Mouse (Mus musculus) hindbrain, postnatal 0 days (tissue): ENCODE results near the gene Vps37d. TPM values are rescaled to one million over a fixed set of nuclear protein-coding genes. Genes with fewer than 3 reads are reported as not detected.
A peak's percentile ranks its signal among the peaks of the same experiment; 100 is the strongest.
"Not testable (repeated sequence)": the region's sequence is repeated elsewhere in the genome, so short reads cannot be mapped to it uniquely, and the experiment has no call there.

ENCODE experiments used
- ATAC-seq: fragments of 200-750 bp; cut with Nextera tagmentation; 2 replicates; pipeline ENCODE4 v1.8.0; 2017; ENCODE audit warnings: mild to moderate bottlenecking, moderate TSS enrichment, moderate library complexity
- DNase-seq: peaks from one replicate; pipeline ENCODE4 v3.0.0-alpha.2; 2015; ENCODE audit warnings: low spot score
- H3K27ac ChIP-seq: fragments of 300-500 bp; sonication (generic); 2 replicates; pipeline ENCODE4 v1.5.1; 2014; ENCODE audit warnings: mild to moderate bottlenecking
- H3K27me3 ChIP-seq: fragments of 300-500 bp; sonication (generic); 2 replicates; pipeline ENCODE4 v1.6.1; 2014; ENCODE audit warnings: low read length, mixed read lengths; ENCODE audit not compliant: insufficient read depth
- H3K36me3 ChIP-seq: fragments of 300-500 bp; sonication (generic); 2 replicates; pipeline ENCODE4 v1.6.1; 2014; ENCODE audit warnings: low read length, mixed read lengths; ENCODE audit not compliant: insufficient read depth
- H3K4me1 ChIP-seq: fragments of 300-500 bp; sonication (generic); 2 replicates; pipeline ENCODE4 v1.6.1; 2014; ENCODE audit warnings: antibody characterized with exemption, low read length, mixed read lengths; ENCODE audit not compliant: insufficient read depth
- H3K4me2 ChIP-seq: fragments of 300-500 bp; sonication (generic); 2 replicates; pipeline ENCODE4 v1.6.1; 2014; ENCODE audit warnings: low read depth, mild to moderate bottlenecking, low read length, moderate library complexity, mixed read lengths
- H3K4me3 ChIP-seq: fragments of 300-500 bp; sonication (generic); 2 replicates; pipeline ENCODE4 v1.5.1; 2014; ENCODE audit warnings: low read length
- H3K9ac ChIP-seq: fragments of 300-500 bp; sonication (generic); replicated peaks from 2 replicates; pipeline ENCODE4 v1.6.1; 2014; ENCODE audit warnings: mild to moderate bottlenecking, low read length, moderate library complexity, mixed read lengths
- H3K9me3 ChIP-seq: fragments of 300-500 bp; sonication (generic); 2 replicates; pipeline ENCODE4 v1.6.1; 2016; ENCODE audit warnings: low read length, mixed read lengths
- CTCF ChIP-seq: IDR thresholded peaks from 2 replicates; pipeline ENCODE4 v1.5.1; 2016; ENCODE audit warnings: antibody characterized with exemption, control low read depth, low read depth
- WGBS: fragments of 180-500 bp; shearing (Covaris S2); extraction: QIAGEN DNeasy Blood & Tissue Kit; methylation state at CpG from one replicate; pipeline ENCODE4 v1.1.7; 2014; 5-methylcytosine and 5-hydroxymethylcytosine counted together
- polyA plus RNA-seq: library from polyadenylated mRNA; unstranded; fragments of >200 nt; fragmentation: Nextera tagmentation; extraction: Ambion mirVana; gene quantifications from 2 replicates; pipeline ENCODE4 v1.2.1, GENCODE M21; 2015
- total RNA-seq: library from RNA; depleted of rRNA; stranded (reverse); fragments of >200 nt; gene quantifications from 2 replicates; pipeline ENCODE4 v1.2.3, GENCODE M21; 2014

The Vps37d gene
- total and polyA plus RNA-seq, 2 experiments from 2014 or later: 30.0 to 97.1 TPM

DNA sequence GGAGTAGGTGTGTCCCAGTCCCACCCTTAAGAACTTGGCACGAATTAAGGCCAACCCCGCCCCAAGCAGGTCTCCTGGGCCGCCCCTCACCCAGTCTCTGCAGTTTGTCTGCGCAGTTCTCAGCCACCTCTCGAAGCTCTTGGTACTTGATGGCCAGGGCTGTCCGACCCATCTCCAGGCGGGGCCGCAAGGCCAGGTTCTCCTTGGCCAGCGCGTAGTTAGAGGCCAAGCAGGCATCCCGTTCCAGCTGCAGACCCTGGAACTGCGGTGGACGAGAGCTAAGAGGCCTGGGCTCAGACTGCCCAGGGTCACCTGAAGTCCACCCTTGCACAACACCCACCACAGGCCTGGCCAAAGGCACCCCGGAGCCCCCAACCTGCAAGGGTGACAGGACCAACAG lies 1.7 kb downstream of the Vps37d start:
- ATAC-seq: no peak
- Histone ChIP-seq H3K4me3 (peak overlapping the region; percentile 92), H3K4me2 (peak overlapping the region; percentile 71), H3K9ac (peak overlapping the region; percentile 100; the same call in 1 of the 2 replicates), H3K27me3 (no peaks in the 10 kb centered on the region), H3K36me3 (peaks cover 14% of the 10 kb centered on the region), H3K27ac (no peak overlapping the region), H3K9me3 (no peaks in the 10 kb centered on the region), H3K4me1 (no peaks in the 10 kb centered on the region)
- 92% methylated on average over 14 of the region's 14 CpGs for WGBS
- no peak for TF ChIP-seq CTCF
- no peak for DNase-seq

DNA sequence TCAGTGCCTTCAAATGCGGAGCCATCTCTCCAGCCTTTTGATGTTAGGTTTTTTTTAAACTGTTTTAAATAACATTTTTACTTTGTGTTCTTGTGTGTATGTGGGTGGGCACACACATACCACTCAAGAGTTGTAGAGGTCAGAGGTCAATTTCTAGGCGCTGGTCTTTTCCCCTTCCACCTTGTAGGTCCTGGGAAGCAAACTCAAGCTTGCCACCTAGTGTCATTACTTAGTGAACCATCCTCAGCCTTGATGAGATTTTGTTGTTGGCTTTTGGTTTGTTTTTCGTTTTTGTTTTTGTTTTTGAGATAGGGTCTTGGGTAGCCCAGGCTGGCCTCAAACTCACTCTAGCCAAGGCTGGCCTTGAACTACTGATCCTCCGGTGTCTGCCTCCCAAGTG lies 2.4 kb downstream of the Vps37d start:
- no peak for DNase-seq
- no peak overlapping the region for H3K4me2 ChIP-seq
- TF ChIP-seq CTCF: peak; percentile 45
- no peak overlapping the region for H3K27ac ChIP-seq
- H3K9ac ChIP-seq: no peak overlapping the region
- H3K36me3 ChIP-seq: peaks cover 14% of the 10 kb centered on the region
- H3K9me3 ChIP-seq: no peaks in the 10 kb centered on the region
- no peak overlapping the region for H3K4me3 ChIP-seq
- H3K27me3 ChIP-seq: no peaks in the 10 kb centered on the region
- no peaks in the 10 kb centered on the region for H3K4me1 ChIP-seq
- 64% methylated on average over 4 of the region's 4 CpGs for WGBS
- no peak for ATAC-seq

DNA sequence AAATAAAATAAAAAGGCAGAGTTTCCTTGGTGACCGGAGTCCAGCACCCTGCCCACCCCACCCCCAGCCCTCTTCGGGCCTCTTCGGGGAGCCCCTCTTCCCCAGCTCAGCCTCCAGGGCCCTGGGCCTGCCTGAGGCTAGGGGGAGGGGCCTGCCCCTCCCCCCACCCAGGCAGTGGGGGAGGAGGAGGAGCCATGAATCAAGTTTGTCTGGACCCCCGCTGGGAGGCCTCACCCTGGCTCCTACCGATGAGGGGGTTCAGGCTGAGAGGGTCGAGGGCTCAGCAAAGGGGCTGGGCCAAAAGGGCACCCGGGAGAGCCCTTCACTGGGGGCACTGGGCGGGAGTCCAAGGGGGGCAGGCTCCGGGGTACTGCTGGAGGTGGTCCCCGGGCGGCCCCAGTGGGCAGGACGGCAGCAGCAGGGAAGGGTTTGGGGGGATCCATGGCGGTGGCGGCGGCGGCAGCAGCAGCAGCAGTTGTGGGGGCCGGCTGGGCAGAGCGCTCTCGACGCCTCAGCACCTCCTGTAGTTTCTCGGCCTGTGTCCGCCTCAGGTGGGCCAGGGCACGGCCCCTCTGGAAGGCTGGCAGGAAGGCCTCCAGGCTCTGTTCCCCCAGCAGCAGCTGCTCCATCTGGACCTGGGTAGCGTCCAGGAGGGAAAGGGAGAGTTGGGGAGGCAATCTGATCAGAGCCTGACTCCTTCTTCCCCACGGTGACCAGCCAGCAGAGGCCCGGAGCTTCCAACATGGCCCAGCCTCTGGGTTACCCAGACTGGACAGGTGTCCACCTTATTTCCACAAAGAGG lies 4.5 kb downstream of the Vps37d start:
- H3K9ac ChIP-seq: no peak overlapping the region
- no peak for TF ChIP-seq CTCF
- no peak overlapping the region for H3K4me3 ChIP-seq
- H3K27me3 ChIP-seq: no peaks in the 10 kb centered on the region
- no peaks in the 10 kb centered on the region for H3K4me1 ChIP-seq
- H3K36me3 ChIP-seq: peaks cover 14% of the 10 kb centered on the region
- no peak overlapping the region for H3K27ac ChIP-seq
- DNase-seq (no peak), ATAC-seq (no peak)
- WGBS: 25% methylated on average over 24 of the region's 26 CpGs
- H3K4me2 ChIP-seq: no peak overlapping the region
- H3K9me3 ChIP-seq: no peaks in the 10 kb centered on the region

DNA sequence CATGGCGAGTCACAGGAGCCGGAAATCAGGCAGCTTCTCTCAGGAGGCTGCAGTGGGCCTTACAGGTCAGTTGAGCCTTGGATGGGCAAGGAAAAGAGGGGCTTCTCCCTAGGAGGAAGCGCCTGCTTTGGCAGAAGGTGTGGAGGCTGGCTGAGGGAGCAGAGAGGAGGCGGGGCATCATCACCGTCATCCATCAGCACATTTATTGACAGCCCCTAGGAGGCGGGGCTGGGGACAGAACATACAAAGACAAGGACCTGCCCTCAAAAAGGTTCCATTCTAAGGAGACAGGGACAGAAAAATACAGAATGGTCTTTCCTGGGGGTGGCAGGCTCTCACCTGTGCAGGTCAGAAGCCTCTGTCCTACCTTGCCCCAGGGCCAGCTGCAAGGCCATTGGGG lies 5.3 kb downstream of the Vps37d start:
- Histone ChIP-seq H3K36me3 (peaks cover 14% of the 10 kb centered on the region), H3K27me3 (no peaks in the 10 kb centered on the region), H3K27ac (no peak overlapping the region), H3K9ac (no peak overlapping the region), H3K4me1 (no peaks in the 10 kb centered on the region), H3K9me3 (no peaks in the 10 kb centered on the region), H3K4me2 (no peak overlapping the region), H3K4me3 (no peak overlapping the region)
- DNase-seq (no peak), ATAC-seq (no peak)
- WGBS: 61% methylated on average over 6 of the region's 6 CpGs
- TF ChIP-seq CTCF: no peak

DNA sequence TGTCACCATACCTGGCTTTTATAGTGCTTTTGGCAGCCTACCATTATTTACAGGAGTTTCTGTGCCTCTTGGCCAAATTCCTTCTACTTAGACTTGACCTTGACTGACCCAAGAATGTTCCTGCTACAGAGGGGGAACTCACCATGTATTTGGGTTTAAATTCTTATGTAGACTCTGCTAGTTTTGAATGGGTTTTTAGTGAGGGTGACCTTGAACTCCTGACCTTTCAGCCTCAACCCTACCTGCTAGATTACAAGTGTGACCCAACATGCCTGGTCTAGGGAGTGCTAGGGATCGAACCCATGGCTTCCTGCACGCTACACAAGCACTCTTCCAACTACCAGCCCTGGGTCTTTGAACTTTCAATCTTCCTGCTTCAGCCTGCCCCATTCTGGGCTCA lies 6.0 kb downstream of the Vps37d start:
- no peaks in the 10 kb centered on the region for H3K4me1 ChIP-seq
- no peak for ATAC-seq
- no peak overlapping the region for H3K27ac ChIP-seq
- no peaks in the 10 kb centered on the region for H3K27me3 ChIP-seq
- no peak for DNase-seq
- H3K4me3 ChIP-seq: no peak overlapping the region
- H3K9me3 ChIP-seq: no peaks in the 10 kb centered on the region
- H3K36me3 ChIP-seq: peaks cover 14% of the 10 kb centered on the region
- no peak for TF ChIP-seq CTCF
- H3K9ac ChIP-seq: no peak overlapping the region
- 100% methylated on average over 2 of the region's 2 CpGs for WGBS
- H3K4me2 ChIP-seq: no peak overlapping the region

DNA sequence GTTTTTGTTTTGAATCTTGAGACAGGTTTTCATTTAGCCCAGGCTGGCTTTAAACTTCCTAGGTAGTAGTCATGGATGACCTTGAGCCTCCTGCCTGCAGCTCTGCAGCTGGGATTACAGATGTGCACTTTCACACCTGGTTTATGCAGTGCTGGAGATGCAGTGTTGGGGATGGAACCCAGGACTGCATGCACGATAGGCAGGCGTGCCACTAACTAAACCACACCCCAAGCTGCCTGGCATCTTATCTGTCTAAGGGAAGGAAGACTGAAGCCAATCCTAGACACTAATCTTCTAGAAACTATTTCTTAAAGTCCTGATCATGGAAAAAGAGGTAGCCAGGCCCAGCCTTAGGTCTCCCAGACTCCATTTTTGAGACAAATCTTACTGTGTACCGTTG lies 7.6 kb downstream of the Vps37d start:
- no peaks in the 10 kb centered on the region for H3K9me3 ChIP-seq
- ATAC-seq: no peak
- H3K4me2 ChIP-seq: no peak overlapping the region
- no peak overlapping the region for H3K9ac ChIP-seq
- H3K27ac ChIP-seq: no peak overlapping the region
- DNase-seq: no peak
- TF ChIP-seq CTCF: no peak
- H3K4me3 ChIP-seq: no peak overlapping the region
- WGBS: 89% methylated on average over 3 of the region's 3 CpGs
- 0 out of 2 replicates have a peak, but pooled peaks cover 5% of the 10 kb centered on the region for H3K4me1 ChIP-seq
- H3K27me3 ChIP-seq: no peaks in the 10 kb centered on the region
- H3K36me3 ChIP-seq: peaks cover 14% of the 10 kb centered on the region

DNA sequence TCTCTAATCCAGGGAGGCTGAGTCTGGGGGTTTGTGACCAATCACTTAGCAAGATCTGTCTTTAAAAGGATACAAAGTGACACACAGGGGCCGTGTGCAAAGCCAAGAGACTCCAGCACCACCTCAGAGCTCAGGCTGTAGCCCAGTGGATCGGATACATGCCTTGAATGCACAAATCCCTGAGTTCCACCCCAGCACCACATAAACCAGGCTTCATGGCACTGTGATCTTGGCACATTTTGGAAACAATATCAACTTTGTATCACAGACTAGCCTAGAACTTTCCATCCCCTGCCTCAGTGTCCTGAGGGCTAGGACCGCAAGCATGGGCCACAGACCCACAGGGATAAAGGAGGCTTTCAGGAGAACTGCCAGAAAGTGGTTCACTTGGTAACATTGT lies 12.1 kb downstream of the Vps37d start:
- H3K4me3 ChIP-seq: no peak overlapping the region

DNA sequence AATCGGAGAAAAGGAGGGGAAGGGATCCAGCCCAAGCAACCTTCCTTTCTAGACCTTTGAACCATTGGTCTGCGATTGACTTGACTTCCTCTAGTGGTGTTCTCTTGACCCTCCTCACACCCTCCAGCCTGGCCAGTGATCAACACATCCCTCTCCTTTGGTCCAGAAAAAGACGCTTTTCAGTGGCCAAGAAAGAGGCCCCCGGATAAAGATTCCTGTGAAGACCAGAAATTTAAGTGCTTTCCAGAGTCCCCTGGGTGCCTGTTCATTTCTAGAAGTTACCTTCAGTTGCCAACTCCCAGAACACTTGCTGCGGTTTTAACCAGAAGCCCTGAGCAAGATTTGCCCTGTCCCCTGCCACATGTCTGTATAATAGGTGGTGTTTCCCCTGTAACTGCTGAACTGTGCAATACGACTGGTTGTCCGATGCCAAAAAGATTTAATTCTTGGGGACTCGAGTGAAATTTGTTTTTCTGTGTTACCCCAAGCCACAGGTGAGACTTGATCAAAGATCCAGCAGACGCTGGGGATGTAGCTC lies 13.1 kb downstream of the Vps37d start, which contains the start of gene Bud23:
Gene Bud23, minus strand, starts transcription at position 51 of the 538 bp plus-strand sequence.
- H3K27me3 ChIP-seq, ATAC-seq, H3K36me3 ChIP-seq, DNase-seq, H3K9me3 ChIP-seq: not testable (repeated sequence)
- Histone ChIP-seq H3K4me1 (peaks cover 11% of the 10 kb centered on the region; the same call in 1 of the 2 replicates), H3K4me3 (peak within 1 kb of the TSS; percentile 91), H3K27ac (peak within 1 kb of the TSS; percentile 84), H3K9ac (peak within 1 kb of the TSS; percentile 86), H3K4me2 (peak within 1 kb of the TSS; percentile 83)
- WGBS: 79% methylated on average over 9 of the region's 9 CpGs

More for the DNA sequence above, 12.1 kb downstream of the Vps37d start:
- DNase-seq (no peak), ATAC-seq (no peak)
- WGBS: 87% methylated on average over 3 of the region's 3 CpGs
- H3K27me3 ChIP-seq: no peaks in the 10 kb centered on the region
- H3K4me1 ChIP-seq: peaks cover 11% of the 10 kb centered on the region; the same call in 1 of the 2 replicates
- TF ChIP-seq CTCF: no peak
- no peak overlapping the region for H3K4me2 ChIP-seq
- H3K36me3 ChIP-seq: no peaks in the 10 kb centered on the region; the same call in 1 of the 2 replicates
- H3K9me3 ChIP-seq: no peaks in the 10 kb centered on the region
- no peak overlapping the region for H3K9ac ChIP-seq
- H3K27ac ChIP-seq: no peak overlapping the region
